Mouse (Mus musculus) cerebellum, adult 9-10 months (tissue): ENCODE results near the gene Tln1.
"Not testable (repeated sequence)": the region's sequence is repeated elsewhere in the genome, so short reads cannot be mapped to it uniquely, and the experiment has no call there.

Experiments
- DNase-seq: peaks from one replicate; pipeline ENCODE4 v3.0.0; 2022

Tln1 gene

GRCm38 (mm10) chr4:43578376-43579204 is 16.1 kb upstream of the Tln1 start, which contains the start of the genes Rgp1 and Gba2:
Gene Rgp1 (plus strand): TSS chr4:43578715.
Gene Gba2 (minus strand): TSS chr4:43578873.
- peak; percentile 87 for DNase-seq

DNA sequence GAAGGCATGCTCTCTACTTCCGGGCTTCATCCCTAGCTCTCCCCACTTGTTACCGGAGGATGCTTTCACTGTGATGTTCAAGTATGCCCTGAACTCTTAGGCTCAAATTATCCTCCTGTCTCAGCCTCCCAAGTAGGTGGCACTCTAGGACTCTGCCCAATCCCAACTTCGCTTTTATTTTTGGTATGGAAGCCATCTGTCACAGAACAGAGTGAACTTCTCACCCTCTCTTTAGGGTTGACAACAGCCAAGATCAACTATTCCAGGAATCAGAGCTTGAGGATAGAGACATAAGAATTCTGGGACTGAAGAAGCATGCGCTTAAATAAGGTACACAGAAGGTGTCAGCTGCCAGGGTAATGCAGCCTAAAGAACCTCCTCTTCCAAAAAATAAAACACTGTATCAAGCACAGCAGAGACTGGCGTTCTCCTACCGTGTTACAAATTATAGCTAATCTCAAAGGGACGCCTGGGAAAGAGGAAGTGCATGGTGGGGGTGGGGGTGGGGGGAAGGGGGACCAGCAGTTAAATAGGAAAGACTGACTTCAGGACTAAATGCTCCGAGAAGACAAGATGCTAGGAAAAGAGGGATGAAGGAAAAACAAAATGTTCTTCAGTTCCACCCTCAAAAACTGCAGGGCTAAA is 14.9 kb upstream of the Tln1 start:
- peak; percentile 29 for DNase-seq

DNA sequence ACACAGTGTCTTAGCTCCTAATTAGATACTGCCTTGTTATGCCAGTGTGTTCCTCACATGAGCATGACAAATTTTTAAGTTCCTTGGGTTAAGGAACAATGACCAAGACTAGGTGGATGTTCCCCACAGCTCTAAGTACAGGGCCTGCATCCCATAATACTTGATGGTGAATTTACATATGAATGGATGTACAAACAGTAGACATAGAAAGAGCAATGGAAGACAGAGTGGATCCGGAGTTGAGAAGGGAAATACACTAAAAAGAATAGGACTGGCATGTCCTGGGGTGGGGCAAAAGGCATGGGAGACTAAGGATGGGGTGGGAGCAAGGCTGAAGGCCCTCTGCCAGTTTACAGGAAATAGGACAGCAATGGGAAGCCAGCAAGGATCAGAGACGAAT is 12.9 kb upstream of the Tln1 start:
- DNase-seq, result peak; percentile 5

- peak; percentile 6 for DNase-seq
Measured at GRCm38 (mm10) chr4:43573561-43573960, 11.1 kb upstream of the Tln1 start.

GRCm38 (mm10) chr4:43571395-43572045 is 9.0 kb upstream of the Tln1 start:
- no peak for DNase-seq

- DNase-seq, result no peak
Measured at GRCm38 (mm10) chr4:43567140-43567539, 4.6 kb upstream of the Tln1 start.

DNA sequence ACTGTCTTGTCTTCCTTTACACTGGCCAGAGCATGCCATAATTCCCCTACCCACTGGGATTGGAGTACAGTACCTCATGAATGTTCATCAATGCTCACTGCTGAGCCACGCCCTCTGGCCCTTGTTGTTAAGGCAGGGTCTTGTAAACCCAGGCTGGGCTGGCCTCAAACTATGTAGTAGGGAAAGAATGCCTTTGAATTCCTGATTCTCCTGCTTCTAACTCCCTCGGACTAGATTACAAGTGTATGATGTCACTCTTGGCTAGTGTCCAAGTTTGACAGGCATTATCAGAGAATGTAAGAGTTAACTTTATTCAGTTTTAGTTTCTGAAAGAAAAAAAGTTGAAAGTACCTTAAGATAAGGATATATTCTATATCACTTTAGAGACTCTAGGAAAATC is 1.7 kb upstream of the Tln1 start:
- peak; percentile 51 for DNase-seq

DNA sequence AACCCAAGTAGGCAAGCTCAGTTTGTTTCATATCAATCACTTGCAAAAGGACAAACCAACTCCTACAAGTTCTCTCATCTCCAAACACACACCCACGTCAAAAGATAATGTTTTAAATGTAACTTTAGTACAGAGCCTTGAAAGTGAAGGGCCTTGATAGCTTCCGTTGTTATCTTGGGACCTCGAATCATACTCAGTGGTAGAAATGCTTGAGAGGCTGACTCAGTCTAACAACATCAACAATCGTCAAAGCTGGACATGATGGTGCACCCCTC is 1.0 kb upstream of the Tln1 start:
- no peak for DNase-seq

DNA sequence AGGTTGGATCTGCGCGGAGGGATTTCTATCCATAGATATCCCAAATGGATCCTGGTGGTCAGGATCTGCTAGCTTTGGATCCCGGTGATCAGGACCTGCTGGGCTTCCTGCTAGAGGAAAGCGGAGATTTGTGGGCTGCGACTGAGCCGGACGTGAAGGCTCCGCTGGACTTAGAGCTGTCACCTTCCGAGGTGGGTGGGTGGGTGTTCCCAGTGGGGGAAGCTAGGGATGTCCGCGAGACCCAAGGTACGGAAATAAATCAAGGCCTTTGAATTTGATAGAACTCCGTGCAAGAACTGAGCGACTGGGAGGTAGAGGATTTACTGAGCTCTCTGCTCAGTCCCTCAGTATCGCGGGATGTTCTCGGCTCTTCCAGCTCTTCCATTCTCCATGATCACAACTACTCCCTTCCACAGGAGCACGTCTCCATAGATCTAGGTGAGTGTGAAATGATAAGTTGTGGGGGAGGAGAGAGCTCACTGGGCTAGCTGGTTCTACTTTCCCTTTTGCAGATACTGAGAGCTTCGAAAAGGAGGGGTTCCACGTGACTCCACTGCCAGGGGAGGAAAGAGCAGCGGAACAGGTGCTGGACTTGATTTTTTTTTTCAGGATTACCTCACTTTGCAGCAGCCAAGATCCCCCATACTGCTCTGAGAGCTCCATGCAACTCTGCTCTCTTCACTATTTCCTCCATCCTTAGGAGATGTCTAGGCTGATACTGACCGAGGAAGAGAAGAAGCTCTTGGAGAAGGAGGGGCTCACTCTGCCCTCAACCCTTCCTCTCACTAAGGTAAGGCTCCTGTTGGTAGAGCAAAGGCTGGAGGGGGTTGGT is 494 bp upstream of the Tln1 start:
- DNase-seq, result peak; percentile 43

- DNase-seq, result peak; percentile 40
Measured at GRCm38 (mm10) chr4:43561436-43561996, 975 bp downstream of the Tln1 start.

- no peak for DNase-seq
Measured at GRCm38 (mm10) chr4:43560976-43561375, 1.5 kb downstream of the Tln1 start.

DNA sequence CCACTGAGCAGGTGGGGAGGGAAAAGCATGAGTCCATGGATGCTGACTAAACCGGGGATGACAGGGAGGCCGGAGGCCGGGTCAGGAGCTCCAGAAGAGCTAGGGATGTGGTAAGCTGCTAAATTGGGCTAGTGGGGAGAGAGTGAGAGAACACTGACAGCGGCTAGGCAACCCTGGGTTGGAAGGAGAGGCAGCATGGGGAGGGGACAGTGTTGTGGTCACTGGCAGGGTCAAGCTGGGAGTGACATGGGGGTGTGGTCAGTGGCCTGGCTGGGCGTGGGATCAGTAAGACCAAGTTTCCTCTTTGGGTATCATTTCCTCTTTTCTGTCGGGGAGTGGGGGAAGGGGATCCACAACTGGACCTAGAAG is 2.3 kb downstream of the Tln1 start:
- no peak for DNase-seq

- no peak for DNase-seq
Measured at GRCm38 (mm10) chr4:43559519-43560242, 2.8 kb downstream of the Tln1 start.

GRCm38 (mm10) chr4:43558631-43559356 is 3.7 kb downstream of the Tln1 start:
- DNase-seq, result no peak

DNA sequence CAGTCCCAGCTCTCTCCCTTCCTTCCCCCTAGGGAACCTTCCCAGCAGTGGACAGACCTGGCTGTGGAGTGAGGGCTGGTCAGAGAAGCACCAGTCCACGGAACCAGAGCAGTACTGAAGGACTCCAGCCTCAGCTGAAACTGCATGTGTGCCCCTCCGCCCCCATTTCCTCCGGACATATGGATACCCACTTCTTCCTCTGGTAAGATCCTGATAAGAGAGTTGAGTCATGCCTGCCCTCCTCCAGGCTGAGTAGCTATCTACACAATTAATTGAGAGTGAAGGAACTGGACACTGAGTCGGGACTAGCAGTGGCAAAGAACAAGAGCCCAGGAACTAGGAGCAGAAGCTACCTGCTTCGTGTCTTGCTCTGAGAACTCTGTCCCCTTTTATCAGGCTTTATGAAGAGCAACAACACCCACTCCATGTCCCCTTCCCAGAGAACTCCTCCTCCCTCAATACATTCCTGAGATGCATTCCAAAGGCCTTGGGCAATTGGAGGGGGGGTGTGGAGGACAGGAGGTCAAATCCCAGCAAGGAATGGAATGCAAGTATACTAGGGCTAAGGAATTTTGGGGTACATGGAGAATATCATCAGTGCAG is 4.4 kb downstream of the Tln1 start:
- no peak for DNase-seq

DNA sequence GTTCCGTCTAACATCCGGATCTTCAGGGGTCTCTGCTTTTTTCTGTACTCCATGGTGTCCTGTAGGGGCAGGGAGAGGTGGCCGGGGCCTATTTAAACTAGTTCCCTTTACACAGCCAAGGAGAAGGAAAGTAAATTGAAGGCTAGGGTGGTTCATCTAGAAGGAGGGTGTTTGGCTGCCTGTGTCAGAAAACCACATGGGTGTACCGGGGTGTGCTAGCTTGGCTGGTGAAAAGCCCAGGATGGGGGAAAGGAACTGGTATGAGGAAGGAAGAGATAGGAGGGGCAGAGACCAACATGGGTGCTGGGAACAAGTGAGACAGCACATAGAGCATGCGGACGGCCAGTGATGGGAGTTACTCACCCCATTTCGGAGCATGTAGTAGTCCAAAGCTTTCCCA is 6.6 kb downstream of the Tln1 start:
- no peak for DNase-seq

DNA sequence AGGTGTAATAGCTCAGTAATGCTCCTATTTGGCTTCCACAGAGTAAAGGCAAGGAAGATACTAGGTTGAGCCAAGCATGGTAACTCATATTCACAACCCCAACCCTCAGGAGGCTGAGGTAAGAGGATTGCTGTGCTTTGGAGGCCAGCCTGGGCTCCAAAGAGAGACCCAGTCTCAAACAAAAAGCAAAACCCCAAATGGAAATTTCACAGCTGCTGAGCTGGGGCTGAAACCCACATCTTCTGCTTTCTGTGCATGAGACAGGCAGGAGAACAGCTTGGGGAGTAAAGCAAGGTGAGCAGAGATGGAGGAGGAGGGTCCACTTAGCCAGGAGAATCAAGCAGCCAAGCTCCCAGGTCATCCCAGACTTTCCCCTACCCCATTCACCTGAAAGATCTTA is 8.6 kb downstream of the Tln1 start:
- no peak for DNase-seq

- DNase-seq, result no peak
Measured at GRCm38 (mm10) chr4:43552437-43552836, 10.1 kb downstream of the Tln1 start.

DNA sequence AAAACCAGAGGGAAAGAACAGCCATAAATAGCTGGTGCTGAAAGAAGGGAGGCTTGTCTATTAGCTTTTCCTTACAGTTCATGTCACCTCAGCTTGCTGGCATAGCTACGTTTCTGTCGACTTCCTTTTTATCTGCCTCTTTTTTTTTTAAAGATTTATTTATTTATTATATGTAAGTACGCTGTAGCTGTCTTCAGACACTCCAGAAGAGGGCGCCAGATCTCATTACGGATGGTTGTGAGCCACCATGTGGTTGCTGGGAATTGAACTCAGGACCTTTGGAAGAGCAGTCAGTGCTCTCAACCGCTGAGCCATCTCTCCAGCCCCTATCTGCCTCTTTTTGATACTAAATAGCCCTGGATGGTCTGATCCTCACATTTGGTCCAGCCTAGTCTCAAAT is 10.6 kb downstream of the Tln1 start:
- DNase-seq, result not testable (repeated sequence)

DNA sequence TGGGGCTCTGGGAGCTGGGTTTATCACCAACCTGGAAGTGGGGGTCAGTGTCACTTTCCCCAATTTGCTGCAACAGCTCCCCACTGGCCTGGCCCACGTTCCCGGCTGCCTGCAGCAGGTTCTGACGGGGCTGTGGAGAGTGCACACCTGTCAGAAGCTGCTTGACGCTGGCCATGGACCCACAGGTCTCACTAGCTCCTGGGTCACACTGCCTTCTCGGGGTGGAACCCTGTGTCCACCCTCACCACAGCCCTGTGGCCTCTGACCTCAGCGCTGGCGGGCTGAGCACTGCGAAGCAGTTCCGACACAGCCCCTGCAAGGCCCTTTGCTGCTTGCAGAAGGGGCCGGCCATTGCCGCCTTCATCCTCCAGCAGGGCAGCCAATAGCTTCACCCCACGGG is 13.4 kb downstream of the Tln1 start:
- DNase-seq, result no peak

GRCm38 (mm10) chr4:43547160-43547559 is 15.3 kb downstream of the Tln1 start:
- DNase-seq, result no peak
